Mouse (Mus musculus): Measurements from ENCODE around the gene 3830406C13Rik. TPM values are rescaled to one million over a fixed set of nuclear protein-coding genes. Genes with fewer than 3 reads are reported as not detected.
A peak's percentile ranks its signal among the peaks of the same experiment; 100 is the strongest.

The 3830406C13Rik gene
- polyA plus RNA-seq, 1 experiment = 27.4 TPM

DNA sequence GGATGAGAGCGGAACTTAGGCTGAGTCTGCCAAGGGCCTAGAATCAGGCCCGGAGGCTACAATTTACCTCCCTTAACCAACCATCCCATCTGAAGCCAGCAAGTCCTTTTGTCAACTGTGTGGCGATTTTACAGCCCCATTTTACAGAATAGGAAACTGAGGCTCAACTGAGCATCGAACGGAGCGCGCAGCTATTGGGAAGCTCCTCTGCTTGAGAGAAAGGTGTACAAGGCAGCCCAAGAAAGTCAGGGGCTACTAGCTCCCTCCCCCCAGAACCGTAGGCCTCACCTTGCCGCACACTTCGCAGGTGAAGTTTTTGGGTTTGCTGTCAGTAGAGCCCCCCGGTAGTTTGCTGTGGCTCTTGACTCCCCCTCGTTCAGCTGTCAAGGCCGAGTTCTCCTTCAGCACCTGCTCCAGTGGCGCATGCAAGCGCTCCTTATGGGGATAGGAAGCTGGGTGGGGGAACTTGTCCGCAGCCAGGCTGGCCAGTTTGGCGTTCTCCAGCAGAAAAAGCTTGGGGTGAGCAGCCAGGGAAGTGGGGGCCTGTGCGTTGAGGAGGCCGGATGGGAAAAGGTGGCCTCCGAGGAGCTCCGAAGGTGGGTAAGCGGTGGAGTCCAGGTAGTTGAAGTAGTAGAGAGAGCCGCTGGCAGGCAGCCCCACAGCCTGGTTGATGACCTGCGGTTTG is 60.2 kb downstream of the 3830406C13Rik start:
- Histone ChIP-seq H3K27ac (ENCODE audit: insufficient read depth, low read length) (no peak overlapping the region), H3K4me1 (ENCODE audit: control insufficient read depth, insufficient read depth, low read length) (no peaks in the 10 kb centered on the region; the same call in 1 of the 2 replicates), H3K4me3 (replicated peaks; ENCODE audit: insufficient read depth, low read depth, low read length) (no peak overlapping the region), H3K27me3 (ENCODE audit: control insufficient read depth, insufficient read depth, low read length) (peaks cover 9% of the 10 kb centered on the region; the same call in 1 of the 2 replicates)
- WGBS = 17% methylated on average over 24 of the region's 24 CpGs
- no peak for DNase-seq
- TF ChIP-seq CTCF (IDR thresholded peaks at IDR 0.05; ENCODE audit: borderline replicate concordance, insufficient read depth, low read depth, low read length) = no peak
- TF ChIP-seq POLR2A (IDR thresholded peaks at IDR 0.05; ENCODE audit: borderline replicate concordance, insufficient read depth, low read length) = no peak

DNA sequence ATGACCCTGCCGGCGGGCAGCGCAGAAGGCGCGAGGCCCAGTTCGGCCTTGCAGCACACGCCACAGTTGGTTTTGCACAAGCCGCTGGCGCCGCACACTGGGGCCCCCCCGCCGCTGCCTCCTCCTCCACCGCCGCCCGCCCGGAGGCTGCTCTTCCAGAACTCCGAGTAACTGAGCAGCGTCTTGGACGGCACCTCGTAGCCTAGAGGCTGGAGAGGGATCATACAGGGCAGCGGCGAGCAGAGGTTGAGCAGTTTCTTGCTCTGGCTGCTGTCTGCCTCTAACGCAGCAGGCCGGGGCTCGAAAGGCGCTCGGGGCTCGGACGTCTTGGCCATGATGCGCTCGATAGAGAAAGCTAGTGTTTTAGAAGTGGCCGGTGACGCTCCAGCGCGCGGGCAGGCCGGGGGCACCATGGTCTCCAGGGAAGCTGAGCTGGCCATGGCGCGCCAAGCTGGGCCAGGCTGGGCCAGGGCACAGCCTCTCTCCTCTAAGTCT is 60.8 kb downstream of the 3830406C13Rik start:
- 1% methylated on average over 39 of the region's 39 CpGs for WGBS
- DNase-seq = no peak
- Histone ChIP-seq H3K27me3 (ENCODE audit: control insufficient read depth, insufficient read depth, low read length) (peaks cover 9% of the 10 kb centered on the region; the same call in 1 of the 2 replicates), H3K4me3 (replicated peaks; ENCODE audit: insufficient read depth, low read depth, low read length) (no peak overlapping the region), H3K4me1 (ENCODE audit: control insufficient read depth, insufficient read depth, low read length) (no peaks in the 10 kb centered on the region; the same call in 1 of the 2 replicates), H3K27ac (ENCODE audit: insufficient read depth, low read length) (no peak overlapping the region)
- TF ChIP-seq CTCF (IDR thresholded peaks at IDR 0.05; ENCODE audit: borderline replicate concordance, insufficient read depth, low read depth, low read length) (no peak), POLR2A (IDR thresholded peaks at IDR 0.05; ENCODE audit: borderline replicate concordance, insufficient read depth, low read length) (no peak)

DNA sequence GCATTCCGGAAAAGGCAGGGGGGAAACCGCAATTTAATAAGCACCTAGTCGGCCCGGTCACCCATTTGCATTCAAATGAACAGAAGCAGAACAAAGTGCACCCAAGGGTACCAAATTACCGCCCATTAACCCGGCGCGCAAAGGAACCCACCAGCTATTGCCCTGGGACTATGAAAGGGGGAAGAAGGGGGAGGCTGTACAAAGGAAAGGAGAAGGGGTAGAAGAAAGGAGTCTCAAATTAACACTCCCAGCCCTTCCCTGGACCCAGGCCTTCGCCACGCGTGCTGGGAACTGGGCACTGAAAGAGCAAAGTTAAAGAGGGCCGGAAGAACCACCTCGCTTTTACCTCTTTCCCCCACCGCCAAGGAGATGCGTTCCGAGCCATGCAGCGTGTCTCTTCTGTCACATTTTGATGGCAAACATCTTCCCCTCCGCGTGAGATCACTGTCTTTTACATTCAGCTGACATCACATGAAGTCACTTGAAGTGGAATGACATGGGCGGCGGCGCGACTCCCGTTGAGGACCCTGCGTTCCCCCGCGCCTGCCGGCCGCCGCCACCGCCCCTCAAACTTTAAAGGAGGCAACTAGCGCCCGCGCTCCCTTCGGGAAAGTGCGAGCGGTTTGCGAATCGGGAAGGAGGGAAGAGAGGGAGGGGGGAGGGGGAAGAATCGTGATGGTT is 61.4 kb downstream of the 3830406C13Rik start:
- H3K27ac ChIP-seq (ENCODE audit: insufficient read depth, low read length) = no peak overlapping the region
- TF ChIP-seq POLR2A (IDR thresholded peaks at IDR 0.05; ENCODE audit: borderline replicate concordance, insufficient read depth, low read length) = no peak
- TF ChIP-seq CTCF (IDR thresholded peaks at IDR 0.05; ENCODE audit: borderline replicate concordance, insufficient read depth, low read depth, low read length) = no peak
- 1% methylated on average over 40 of the region's 40 CpGs for WGBS
- H3K4me3 ChIP-seq (replicated peaks; ENCODE audit: insufficient read depth, low read depth, low read length) = no peak overlapping the region
- H3K27me3 ChIP-seq (ENCODE audit: control insufficient read depth, insufficient read depth, low read length) = peaks cover 9% of the 10 kb centered on the region; the same call in 1 of the 2 replicates
- H3K4me1 ChIP-seq (ENCODE audit: control insufficient read depth, insufficient read depth, low read length) = no peaks in the 10 kb centered on the region; the same call in 1 of the 2 replicates
- DNase-seq = no peak

DNA sequence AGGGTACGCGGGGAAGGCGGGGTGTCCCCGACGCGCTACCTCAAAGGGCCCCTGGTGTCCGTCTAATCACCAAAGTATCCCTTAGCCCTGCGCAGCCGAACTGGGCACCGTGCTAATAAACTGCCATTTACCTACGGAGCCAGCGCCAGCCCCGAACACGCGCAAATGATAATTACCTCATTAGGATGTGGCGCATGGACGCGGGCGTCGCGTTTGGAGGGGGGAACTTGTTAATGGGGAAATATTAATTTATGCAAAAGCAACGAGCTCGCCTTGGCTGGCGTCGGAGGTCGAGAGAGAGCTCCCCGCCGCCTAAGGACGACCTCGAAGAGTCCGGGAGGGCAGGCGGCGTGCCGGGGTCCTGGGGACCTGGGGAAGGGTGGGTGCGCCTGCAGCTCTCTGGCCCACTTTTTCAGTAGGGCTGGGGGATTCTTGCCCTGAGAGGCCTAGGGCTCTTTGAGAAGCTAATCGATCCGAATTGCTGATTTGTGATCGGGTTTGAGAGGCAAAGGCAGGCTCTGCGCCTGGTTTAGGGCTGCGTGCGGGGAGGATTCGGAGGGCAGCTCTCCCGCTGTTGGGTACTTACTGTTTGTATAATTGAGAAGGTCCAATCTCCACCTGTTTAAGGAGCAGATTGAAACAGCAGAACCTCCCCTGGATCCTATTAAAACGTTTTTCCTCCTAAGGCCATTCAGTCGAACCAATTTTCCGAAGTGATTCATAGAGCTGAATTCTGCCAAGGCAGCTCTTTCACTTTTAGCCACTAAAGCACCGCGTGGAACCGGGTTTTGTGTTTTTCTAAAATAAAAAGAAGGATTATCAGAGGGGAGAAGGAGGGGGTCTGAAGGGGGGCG is 62.3 kb downstream of the 3830406C13Rik start:
- Histone ChIP-seq H3K4me1 (ENCODE audit: control insufficient read depth, insufficient read depth, low read length) (no peaks in the 10 kb centered on the region; the same call in 1 of the 2 replicates), H3K27ac (ENCODE audit: insufficient read depth, low read length) (no peak overlapping the region), H3K4me3 (replicated peaks; ENCODE audit: insufficient read depth, low read depth, low read length) (peak overlapping the region; percentile 6), H3K27me3 (ENCODE audit: control insufficient read depth, insufficient read depth, low read length) (peaks cover 9% of the 10 kb centered on the region; the same call in 1 of the 2 replicates)
- 2% methylated on average over 50 of the region's 50 CpGs for WGBS
- no peak for DNase-seq
- TF ChIP-seq POLR2A (IDR thresholded peaks at IDR 0.05; ENCODE audit: borderline replicate concordance, insufficient read depth, low read length) (no peak), CTCF (IDR thresholded peaks at IDR 0.05; ENCODE audit: borderline replicate concordance, insufficient read depth, low read depth, low read length) (no peak)

DNA sequence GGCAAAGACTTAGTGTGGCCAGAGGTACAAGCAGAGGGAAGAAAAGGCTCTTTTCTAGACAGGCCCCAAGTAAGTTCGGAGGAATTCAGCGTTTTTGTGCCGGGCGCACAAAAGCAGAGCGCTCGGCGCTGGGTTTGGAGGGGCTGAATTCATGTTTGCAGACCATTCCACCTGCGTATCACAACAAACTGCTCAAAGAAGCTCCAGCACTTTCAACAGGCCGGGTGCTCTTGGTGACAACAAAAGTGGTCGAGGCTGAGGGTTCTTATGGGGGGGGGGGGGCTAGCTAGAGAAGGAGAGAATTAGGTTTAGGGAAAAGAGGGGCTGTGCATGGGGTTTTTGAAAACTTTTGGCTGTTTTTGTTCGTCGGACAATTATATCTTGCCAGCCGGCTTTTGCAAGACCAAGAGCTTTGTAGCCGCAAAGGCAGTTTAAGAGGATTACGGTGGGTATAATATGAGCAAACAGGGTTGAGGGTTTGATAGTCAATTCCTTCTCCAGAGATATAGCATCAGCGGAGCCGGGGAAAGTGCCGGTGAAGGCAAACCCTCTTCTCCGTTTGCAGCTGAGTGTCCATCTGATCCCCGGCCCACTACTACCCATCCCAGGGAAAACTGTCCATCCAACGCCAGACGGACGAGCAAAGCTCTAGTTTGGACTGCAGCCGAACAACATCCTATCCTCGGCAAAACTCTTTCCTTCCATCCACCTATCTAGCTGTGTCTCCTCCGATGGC is 63.1 kb downstream of the 3830406C13Rik start:
- TF ChIP-seq POLR2A (IDR thresholded peaks at IDR 0.05; ENCODE audit: borderline replicate concordance, insufficient read depth, low read length) = no peak
- Histone ChIP-seq H3K4me1 (ENCODE audit: control insufficient read depth, insufficient read depth, low read length) (no peaks in the 10 kb centered on the region; the same call in 1 of the 2 replicates), H3K27me3 (ENCODE audit: control insufficient read depth, insufficient read depth, low read length) (peaks cover 8% of the 10 kb centered on the region; the same call in 1 of the 2 replicates), H3K27ac (ENCODE audit: insufficient read depth, low read length) (no peak overlapping the region), H3K4me3 (replicated peaks; ENCODE audit: insufficient read depth, low read depth, low read length) (peak overlapping the region; percentile 6)
- 9% methylated on average over 26 of the region's 26 CpGs for WGBS
- no peak for DNase-seq

DNA sequence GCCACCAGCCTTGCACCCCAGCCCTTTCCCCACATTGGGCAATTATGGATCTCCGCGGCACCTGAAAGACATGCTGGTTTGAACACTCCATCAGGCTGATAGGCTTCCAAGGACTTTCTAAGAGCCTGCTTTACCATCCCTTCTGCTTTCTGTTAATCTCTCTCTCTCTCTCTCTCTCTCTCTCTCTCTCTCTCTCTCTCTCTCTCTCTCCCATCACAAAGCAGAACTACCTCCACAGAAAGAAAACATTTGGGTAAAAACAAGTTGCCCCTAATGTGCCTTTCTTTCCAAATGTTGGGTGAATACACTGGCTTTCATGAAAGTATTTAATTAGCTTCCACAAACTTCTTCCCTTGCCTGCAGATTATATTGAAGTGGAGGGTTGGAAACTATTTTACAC is 64.1 kb downstream of the 3830406C13Rik start, which contains the start of gene Fezf2:
Fezf2 (minus strand) TSS at position 101 of the 400 bp plus-strand sequence.
- no peaks in the 10 kb centered on the region; the same call in 1 of the 2 replicates for H3K4me1 ChIP-seq (ENCODE audit: control insufficient read depth, insufficient read depth, low read length)
- no peak within 1 kb of the TSS for H3K27ac ChIP-seq (ENCODE audit: insufficient read depth, low read length)
- DNase-seq = no peak
- no peak within 1 kb of the TSS for H3K4me3 ChIP-seq (replicated peaks; ENCODE audit: insufficient read depth, low read depth, low read length)
- peaks cover 8% of the 10 kb centered on the region; the same call in 1 of the 2 replicates for H3K27me3 ChIP-seq (ENCODE audit: control insufficient read depth, insufficient read depth, low read length)
- no peak for TF ChIP-seq POLR2A (IDR thresholded peaks at IDR 0.05; ENCODE audit: borderline replicate concordance, insufficient read depth, low read length)
- no peak for TF ChIP-seq CTCF (IDR thresholded peaks at IDR 0.05; ENCODE audit: borderline replicate concordance, insufficient read depth, low read depth, low read length)
- 43% methylated on average over 2 of the region's 2 CpGs for WGBS
